Mouse (Mus musculus) liver (tissue): ENCODE results near the gene Fam71d.

Source experiments
- DNase-seq: peaks from one replicate; pipeline ENCODE4 v3.0.0-alpha.2; 2020; ENCODE audit warnings: mixed read lengths

Gene Fam71d

DNA sequence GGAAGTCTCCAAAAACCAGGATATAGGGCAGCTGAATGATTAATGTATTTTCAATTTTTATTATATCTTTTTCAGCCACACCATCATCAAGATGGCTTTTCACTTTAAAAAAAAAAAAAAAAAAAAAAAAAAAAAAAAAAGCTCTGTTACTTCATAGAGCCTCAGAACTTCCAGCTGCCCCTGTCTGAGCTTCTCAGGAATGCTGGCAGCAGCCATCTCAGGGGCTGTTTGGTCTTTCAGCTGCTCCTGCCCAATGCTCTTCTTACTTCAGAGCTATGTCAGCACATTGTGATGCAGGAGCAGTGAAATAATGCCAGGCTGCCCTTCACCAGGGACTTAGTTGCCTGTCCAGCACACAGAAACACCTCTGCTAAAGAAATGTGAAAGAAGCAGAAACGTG is at the start of gene Fam71d:
TSS of gene Fam71d (plus strand) at position 211 of the 400 bp plus-strand sequence.
- DNase-seq = no peak

- DNase-seq = no peak
These were observed 47.6 kb upstream of the Fam71d start for GRCm38 (mm10) chr12:78643691-78644090.

DNA sequence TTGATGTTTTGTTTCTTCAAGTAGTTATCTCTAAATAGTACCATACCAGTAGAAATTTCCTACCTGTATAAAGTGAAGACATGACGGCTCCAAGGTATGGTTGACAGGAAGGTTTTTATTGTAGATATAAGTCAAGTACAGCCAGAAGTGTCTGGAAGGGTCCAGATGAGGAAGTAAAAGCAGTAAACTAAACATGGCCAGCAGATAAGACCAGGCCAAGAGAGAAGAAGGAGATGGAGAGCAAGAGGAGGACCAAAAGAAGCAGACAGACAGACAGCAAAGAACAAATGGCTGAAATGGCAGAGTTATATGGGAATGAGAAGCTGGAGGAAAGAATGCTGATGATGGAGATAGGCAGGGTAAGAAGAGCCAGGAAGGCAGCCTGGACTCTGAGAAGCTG is 46.1 kb upstream of the Fam71d start:
- DNase-seq = no peak

- DNase-seq = no peak
These were observed 31.5 kb upstream of the Fam71d start for GRCm38 (mm10) chr12:78659718-78660304.

GRCm38 (mm10) chr12:78678101-78678806 is 13.1 kb upstream of the Fam71d start:
- no peak for DNase-seq

DNA sequence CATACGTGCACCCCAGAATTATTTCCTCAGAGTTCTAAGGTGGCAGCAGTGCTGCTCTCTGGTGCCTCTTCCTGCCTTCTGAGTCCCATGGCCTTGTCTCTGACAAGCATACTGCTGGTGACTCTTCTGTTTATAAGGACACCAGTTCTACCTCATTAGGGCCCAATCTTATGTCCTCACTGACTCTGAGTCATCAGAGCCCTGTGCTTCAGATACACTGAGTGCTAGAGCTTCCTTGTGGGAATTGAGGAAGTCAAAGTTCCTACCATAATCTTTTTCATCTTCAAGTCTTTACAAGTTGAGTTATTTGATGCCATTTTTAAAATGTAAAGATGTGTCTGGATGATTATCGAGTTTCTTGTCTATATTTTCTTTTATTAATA is 12.5 kb upstream of the Fam71d start:
- DNase-seq = no peak

GRCm38 (mm10) chr12:78681048-78681447 is 10.3 kb upstream of the Fam71d start:
- no peak for DNase-seq

- no peak for DNase-seq
These were observed 9.1 kb upstream of the Fam71d start for GRCm38 (mm10) chr12:78682279-78682678.

- no peak for DNase-seq
These were observed 5.6 kb upstream of the Fam71d start for GRCm38 (mm10) chr12:78685669-78686215.

DNA sequence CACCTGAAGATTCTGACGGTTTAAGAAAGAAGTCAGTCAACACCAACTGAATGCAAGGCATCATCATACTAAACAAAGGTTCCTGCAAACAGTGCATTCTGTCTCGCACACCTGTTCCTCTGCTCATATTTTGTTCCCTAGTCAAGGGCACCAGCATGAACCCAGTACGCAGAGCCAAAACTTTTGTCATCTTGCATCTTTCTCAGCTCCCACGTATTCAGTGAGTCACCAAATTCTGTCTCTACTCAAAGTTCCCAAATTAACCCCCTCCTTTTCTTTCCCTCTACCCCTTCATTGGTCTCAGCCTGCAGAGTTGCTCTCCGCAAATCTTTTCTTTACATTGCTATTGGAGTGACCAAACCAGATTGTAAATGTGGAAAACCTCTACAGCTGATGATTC is 2.5 kb upstream of the Fam71d start:
- no peak for DNase-seq

DNA sequence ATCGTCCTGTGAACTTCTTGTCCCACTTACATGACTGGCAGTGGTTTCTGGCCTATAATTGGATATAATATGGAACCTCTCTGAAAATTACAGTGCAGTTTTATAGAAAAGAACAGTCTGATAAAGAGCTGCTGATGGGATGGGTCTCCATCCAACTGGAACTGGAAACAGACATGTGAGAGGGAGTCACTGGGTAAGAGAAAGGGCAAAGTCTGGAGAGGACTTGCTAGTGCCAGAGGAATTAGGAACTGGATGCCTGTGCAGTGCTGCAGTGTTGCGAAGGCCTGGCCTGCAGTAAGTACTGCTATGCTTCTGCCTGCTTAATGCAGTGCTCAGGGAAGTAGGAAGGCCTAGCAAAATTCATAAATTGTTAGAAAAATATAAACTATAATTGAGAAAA is 1.9 kb downstream of the Fam71d start:
- no peak for DNase-seq

- DNase-seq = no peak
These were observed 26.4 kb downstream of the Fam71d start for GRCm38 (mm10) chr12:78717783-78718182.

DNA sequence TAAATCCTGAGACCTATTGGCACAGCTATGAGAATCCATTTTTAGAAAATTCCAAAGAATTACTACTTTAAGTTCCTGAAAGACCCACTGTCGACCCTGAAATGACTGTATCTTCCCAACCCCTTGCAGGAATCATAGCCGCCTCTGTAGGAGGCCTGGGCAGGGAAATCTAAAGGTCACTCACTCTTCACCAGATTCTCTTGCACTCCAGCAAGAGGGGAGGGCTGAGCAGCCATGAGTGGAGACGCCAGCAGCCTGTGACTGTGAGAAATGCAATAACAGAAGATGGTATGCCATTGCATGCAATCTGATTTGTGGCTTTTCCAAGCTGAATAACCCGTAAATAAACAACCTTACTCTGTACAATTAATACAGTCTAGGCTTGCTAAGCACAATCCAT is 36.4 kb downstream of the Fam71d start:
- DNase-seq = no peak

DNA sequence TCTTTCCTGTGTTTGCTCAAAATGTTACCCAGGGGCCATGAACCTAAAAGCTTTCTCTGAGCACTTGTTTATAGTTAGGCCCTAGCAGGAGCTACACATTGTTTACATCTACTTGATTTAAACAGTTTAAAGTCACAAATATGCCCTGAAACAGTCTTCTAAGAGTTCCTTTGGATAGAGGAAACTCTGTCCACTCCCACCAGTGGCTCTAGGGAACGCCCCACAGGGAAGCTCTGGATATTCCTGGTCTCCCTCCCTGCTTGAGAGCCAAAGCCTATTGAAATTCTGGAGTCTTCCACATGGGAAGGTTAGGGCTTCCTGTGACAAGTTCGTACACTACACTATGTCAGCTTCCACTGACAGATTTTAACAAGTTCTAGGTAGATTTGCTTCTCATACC is 48.3 kb downstream of the Fam71d start:
- DNase-seq = no peak

DNA sequence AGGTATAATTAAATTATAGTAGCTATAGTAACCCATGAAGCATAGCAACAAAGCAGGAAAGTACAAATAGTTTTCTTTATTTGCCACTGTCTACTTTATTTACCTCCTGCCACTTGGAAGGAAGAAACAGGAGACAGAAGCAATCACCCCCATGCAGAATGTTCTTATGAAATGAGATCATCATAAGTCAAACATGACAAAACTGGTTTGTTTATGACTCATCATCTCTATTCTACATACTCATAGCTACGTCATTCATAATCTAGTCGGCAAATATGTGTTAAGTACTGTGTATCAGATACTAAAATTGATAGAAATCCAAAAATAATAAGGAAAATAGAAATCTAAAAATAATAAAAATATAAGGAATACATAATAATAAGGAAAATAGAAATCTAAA is 49.0 kb downstream of the Fam71d start:
- no peak for DNase-seq

- DNase-seq = no peak
These were observed 54.9 kb downstream of the Fam71d start for GRCm38 (mm10) chr12:78746226-78746625.

DNA sequence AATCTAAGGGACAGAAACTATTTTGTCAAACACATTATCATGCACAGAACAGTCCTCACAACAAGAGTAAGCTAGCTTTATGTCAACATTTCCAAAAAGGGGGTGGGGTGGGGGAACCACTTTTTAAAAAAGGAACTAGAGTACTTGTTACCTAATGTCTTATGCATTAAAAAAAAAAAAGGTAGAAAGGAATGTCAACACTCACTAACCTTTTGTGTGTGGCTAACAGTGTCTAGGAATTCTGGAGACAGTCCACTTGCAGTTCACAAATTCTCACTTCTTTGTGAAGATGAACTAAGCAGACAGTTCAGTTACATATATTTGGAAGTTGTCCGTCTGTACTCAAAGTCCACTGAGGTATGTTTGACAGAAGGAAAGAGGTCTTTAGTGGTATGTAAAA is 56.1 kb downstream of the Fam71d start:
- DNase-seq = no peak

GRCm38 (mm10) chr12:78748113-78748512 is 56.8 kb downstream of the Fam71d start:
- peak; percentile 52 for DNase-seq

DNA sequence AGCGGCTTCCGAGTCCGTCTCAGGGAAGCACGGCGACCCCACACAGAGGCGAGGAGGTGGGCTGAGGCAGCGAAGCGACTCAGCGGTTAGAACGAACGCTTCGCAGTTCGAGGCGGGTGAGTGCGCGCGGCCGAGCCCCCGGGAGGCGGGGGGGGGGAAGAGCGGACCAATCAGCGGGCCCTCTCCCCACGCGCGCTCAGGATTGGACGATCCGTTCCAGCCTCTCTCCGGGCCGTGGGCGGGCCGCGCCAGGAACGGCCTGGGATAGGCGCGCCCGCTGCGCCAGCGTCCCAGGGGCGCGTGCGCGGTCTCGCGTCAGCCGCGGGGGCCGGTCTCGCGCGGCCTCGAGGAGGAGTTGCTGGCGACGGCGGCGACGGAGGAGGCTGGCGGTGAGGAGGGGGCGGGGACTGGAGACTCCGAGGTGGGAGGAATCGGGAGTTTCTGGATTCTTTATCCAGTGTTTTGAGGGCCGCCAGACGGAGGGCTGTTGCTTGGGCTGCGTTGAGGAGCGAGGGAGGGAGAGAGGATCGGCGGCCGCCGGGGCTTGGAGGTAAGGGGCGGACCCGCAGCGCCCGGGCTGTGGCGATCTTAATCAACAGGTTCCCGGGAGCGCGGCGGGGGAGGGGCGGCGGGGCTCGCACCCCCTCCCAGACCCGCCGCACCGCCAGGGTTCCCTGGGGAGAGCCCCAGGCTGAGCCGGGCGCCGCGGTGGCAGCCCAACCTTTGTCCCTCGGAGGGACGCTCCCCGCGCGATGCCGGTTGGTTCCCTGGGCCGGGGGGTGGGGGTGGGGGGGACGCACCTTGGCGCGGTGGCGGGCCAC is 57.4 kb downstream of the Fam71d start, which contains the start of gene Mpp5:
TSS of gene Mpp5 (plus strand) at position 351 of the 821 bp plus-strand sequence.
- DNase-seq = peak; percentile 97

DNA sequence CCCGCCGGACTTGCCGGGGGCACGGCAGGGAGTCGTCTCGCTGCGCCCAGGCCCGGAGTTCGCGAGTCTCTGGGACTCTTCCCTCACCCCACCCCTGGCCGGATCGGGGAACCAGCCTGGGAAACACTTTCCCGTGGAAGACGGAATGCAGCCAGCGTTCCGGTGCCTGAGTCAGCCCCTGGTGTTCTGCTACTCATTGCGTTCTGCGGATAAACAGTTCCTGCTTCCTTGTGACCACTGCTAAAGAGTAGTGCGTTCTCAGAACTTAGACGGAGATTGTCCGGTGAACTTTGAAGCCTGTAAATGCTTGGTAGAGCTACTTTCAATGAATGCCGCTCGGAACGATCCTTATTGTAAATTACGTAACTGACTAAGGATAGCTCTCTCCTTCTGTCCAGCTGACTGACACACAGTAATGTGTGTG is 58.1 kb downstream of the Fam71d start:
- peak; percentile 68 for DNase-seq

DNA sequence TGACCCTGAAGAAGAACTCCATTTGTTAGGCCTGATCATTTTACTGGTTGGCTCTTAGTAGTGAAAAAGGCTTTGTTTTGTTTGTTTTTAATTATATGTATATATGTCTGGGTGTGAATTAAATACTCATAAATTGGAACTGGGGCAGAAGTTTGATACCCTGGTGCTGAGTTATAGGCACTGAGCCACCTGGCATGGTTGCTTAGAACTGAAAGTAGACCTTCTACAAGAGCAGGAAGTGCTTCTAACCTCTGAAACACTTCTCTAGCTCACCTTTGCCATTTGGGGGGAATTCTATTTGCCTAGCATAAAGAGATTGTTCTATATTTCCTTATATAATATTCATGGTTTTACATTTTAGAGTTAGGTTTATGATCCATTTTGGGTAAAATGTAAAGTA is 70.6 kb downstream of the Fam71d start:
- no peak for DNase-seq

- no peak for DNase-seq
These were observed 77.8 kb downstream of the Fam71d start for GRCm38 (mm10) chr12:78769031-78769713.

DNA sequence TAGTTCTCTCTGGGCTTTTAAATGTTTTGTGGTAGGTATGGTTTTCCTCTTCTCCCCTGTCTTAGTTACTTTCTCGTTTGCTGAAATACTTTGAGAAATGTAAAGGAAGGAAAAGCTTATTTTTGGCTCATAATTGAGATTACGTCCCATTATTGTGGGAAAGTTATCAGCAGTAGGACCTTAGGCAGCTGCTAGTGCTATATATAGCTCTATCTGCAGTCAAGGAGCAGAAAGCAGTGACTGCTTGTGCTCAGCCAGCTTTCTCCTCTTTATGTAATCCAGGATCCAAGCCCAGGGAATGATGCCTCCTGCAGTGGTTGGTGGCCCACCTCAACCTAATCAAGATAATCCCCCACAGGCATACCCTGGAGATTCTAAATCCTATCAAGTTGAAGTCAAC is 81.9 kb downstream of the Fam71d start:
- no peak for DNase-seq
